Mouse (Mus musculus) MEL (cell line): ENCODE results near the gene Srsf5.

Experiments
- GATA1 ChIP-seq: IDR thresholded peaks from 2 replicates; pipeline ENCODE4 v1.6.1; 2011; ENCODE audit warnings: low read depth, low read length, improper control_type of control experiment
- POLR2A ChIP-seq, 2 experiments: IDR thresholded peaks; 2 replicates each; pipeline ENCODE4 v1.6.1; 2011 to 2012; ENCODE audit warnings: low read length in 2 of 2, mild to moderate bottlenecking in 2 of 2, control low read depth in 1 of 2, improper control_type of control experiment in 1 of 2, low read depth in 1 of 2, moderate library complexity in 1 of 2; ENCODE audit not compliant: control insufficient read depth in 1 of 2, insufficient read depth in 1 of 2, poor library complexity in 1 of 2

GRCm38 (mm10) chr12:80917764-80918163 is 27.5 kb upstream of the Srsf5 start:
- no peak for TF ChIP-seq GATA1
- TF ChIP-seq POLR2A (IDR thresholded peaks at IDR 0.05; ENCODE audit: control insufficient read depth in 1 of 2, insufficient read depth in 1 of 2, low read depth in 1 of 2, low read length in 2 of 2, poor library complexity in 1 of 2) = no peak
